Mouse (Mus musculus) C3H10T1/2 (cell line): ENCODE data around the gene Mettl7a3. TPM values are rescaled to one million over a fixed set of nuclear protein-coding genes. Genes with fewer than 3 reads are reported as not detected.

ENCODE experiments used
- polyA plus RNA-seq, 2 experiments: library from polyadenylated mRNA; unstranded; fragments of >200 nt; fragmentation: generic; extraction: Trizol; gene quantifications; one replicate each; pipeline ENCODE4 v1.2.1; 2012; ENCODE audit warnings: missing spikeins in 2 of 2

The Mettl7a3 gene
- polyA plus RNA-seq: under 1 TPM in 1 of 2 experiments, not detected in 1; 0.11 TPM

DNA sequence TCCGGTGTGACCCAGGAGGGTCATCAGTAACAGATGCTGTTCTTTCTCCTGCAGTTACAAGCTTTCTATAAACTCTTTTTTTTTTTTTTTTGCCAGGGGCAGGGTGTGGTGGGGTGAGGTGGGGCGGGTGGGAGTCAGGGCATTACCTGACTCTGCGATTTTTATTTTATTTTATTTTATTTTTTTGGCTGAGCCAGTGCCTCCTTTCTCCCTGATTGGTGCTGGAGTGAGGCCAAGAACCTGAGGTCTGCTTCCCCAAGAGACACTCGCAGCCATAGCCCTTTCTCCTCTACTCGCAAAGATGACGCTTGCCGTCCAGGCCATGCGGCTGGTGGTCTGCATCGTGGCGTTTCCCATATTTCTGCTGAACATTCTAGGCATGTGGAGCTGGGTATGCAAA lies at the start of gene Mettl7a3:
TSS of gene Mettl7a3 (plus strand) at position 301 of the 400 bp plus-strand sequence.

DNA sequence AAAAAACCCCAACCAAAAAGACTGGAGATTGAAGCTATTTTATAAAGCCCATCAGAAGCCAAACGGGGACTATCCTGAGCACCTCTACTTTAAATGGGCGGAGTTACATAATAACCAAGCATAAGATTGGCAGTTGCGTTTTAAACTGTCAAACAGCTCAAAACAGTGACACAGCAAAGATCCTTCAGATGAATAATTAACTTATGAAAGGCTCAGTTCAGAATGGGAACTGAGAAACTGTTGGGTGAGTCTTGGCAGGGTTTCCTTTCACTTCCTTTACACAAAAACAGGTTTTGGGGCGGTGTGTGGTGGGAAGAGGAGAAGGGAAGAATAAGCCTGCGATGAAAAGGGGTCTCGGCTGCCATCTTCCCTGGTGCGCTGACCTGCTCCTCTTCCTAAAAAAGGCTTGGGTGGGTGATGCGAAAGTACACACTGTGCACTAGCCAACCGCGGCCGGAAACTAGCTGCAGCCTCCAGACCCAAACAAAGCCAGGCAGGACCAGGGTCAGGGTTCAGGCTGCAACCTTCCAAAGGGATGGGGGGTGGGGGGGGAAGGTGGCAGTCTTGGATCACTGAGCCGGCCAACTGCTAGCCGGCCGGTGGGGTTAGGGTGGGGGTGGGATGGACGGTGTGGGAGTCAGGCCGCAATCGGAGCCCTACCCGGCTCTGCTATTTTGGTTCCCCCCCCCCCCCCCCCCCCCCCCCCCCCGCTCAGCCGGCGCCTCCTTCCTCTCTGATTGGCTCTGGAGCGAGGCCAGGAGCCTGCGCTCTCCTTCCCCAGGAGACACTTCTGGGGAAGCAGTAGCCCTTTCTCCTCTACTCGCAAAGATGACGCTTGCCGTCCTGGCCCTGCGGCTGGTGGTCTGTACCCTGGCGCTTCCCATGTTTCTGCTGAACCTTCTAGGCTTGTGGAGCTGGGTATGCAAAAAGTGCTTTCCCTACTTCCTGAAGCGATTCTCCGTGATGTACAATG lies 30.4 kb upstream of the Mettl7a3 start, which contains the start of gene Mettl7a1:
TSS of gene Mettl7a1 (plus strand) at position 122 of the 973 bp plus-strand sequence.

DNA sequence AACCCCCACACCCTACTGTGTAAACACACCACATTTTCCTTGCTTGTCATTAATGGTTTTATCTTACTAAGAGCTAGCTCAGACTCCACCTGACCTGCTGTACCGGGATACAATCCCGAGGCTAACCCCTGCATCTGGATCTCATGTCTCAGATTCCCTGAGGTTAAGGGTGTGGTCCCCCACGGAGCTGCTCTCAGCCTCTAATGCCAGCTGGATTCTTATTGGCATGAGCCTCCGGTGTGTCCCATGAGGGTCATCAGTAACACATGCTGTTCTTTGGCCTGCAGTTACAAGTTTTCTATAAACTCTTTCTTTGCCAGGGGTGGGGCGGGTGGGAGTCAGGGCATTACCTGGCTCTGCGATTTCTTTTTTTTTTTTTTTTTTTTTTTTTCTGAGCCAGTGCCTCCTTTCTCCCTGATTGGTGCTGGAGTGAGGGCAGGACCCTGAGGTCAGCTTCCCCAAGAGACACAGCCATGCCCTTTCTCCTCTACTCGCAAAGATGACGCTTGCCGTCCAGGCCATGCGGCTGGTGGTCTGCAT lies 18.1 kb downstream of the Mettl7a3 start, which contains the start of the genes Methig1 and Mettl7a2:
TSS of gene Methig1 (plus strand) at position 439 of the 540 bp plus-strand sequence.
TSS of gene Mettl7a2 (plus strand) at position 490 of the 540 bp plus-strand sequence.

DNA sequence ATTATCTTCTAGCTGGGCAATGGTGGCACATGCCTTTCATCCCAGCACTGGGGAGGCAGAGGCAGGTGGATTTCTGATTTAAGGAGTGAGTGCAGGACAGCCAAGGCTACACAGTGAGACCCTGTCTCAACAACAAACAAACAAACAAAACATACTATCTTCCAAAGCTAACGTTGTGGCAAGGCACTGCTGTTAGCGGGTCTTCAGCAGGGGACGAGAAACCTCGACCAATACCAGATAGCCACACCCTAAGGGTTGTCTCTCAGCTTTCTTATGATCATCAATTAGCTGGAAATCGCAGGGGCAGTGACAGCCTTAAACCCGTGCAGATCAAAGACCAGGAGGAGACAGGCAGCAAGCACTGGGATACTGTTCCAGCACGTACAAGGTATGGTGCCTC lies 29.5 kb downstream of the Mettl7a3 start, which contains the start of gene Higd1c:
TSS of gene Higd1c (plus strand) at position 301 of the 400 bp plus-strand sequence.

Other genes with a start within 250 kb of the Mettl7a3 start
- 10 to 100 TPM in 1 of 2 experiments, 1 to 10 TPM in 1; 2.3 to 15.4 TPM for gene Atf1, start 107.1 kb upstream of the Mettl7a3 start, polyA plus RNA-seq
- not detected for gene Tmprss12, start 54.1 kb upstream of the Mettl7a3 start, polyA plus RNA-seq
- gene Mettl7a1, start 30.8 kb upstream of the Mettl7a3 start, polyA plus RNA-seq: 10 to 100 TPM in 1 of 2 experiments, 1 to 10 TPM in 1; 2.0 to 49.4 TPM
- gene Methig1, start 18.2 kb downstream of the Mettl7a3 start, polyA plus RNA-seq: under 1 TPM in 1 of 2 experiments, not detected in 1; 0.07 TPM
- gene Mettl7a2, start 18.3 kb downstream of the Mettl7a3 start, polyA plus RNA-seq: under 1 TPM in 1 of 2 experiments, not detected in 1; 0.27 TPM
- not detected for gene Higd1c, start 29.6 kb downstream of the Mettl7a3 start, polyA plus RNA-seq
- gene Gm5475, start 87.2 kb downstream of the Mettl7a3 start, polyA plus RNA-seq: under 1 TPM; 0.02 to 0.08 TPM
- 10 to 100 TPM; 13.3 to 21.8 TPM for gene Slc11a2, start 90.1 kb downstream of the Mettl7a3 start, polyA plus RNA-seq
- 10 to 100 TPM; 12.0 to 25.4 TPM for gene Letmd1, start 134.1 kb downstream of the Mettl7a3 start, polyA plus RNA-seq
- 1 to 10 TPM; 1.1 to 6.7 TPM for gene Csrnp2, start 160.6 kb downstream of the Mettl7a3 start, polyA plus RNA-seq
- gene Tfcp2, start 217.1 kb downstream of the Mettl7a3 start, polyA plus RNA-seq: 10 to 100 TPM in 1 of 2 experiments, 1 to 10 TPM in 1; 1.8 to 17.6 TPM